Mouse (Mus musculus) brain, embryonic 14.5 days (tissue): ENCODE measurements around the gene Ubxn10.

Experiments used
- CTCF ChIP-seq: fragments of 200-500 bp; IDR thresholded peaks from 2 replicates; pipeline ENCODE4 v1.5.1; 2012; ENCODE audit warnings: inconsistent platforms, mild to moderate bottlenecking, moderate library complexity, borderline replicate concordance; ENCODE audit not compliant: insufficient read depth, insufficient read length; ENCODE audit errors: extremely low read depth
- POLR2A ChIP-seq: fragments of 200-500 bp; IDR thresholded peaks from 2 replicates; pipeline ENCODE4 v1.6.1; 2012; ENCODE audit warnings: mild to moderate bottlenecking, inconsistent platforms, borderline replicate concordance; ENCODE audit not compliant: poor library complexity, insufficient read depth, insufficient read length, severe bottlenecking; ENCODE audit errors: extremely low read depth

DNA sequence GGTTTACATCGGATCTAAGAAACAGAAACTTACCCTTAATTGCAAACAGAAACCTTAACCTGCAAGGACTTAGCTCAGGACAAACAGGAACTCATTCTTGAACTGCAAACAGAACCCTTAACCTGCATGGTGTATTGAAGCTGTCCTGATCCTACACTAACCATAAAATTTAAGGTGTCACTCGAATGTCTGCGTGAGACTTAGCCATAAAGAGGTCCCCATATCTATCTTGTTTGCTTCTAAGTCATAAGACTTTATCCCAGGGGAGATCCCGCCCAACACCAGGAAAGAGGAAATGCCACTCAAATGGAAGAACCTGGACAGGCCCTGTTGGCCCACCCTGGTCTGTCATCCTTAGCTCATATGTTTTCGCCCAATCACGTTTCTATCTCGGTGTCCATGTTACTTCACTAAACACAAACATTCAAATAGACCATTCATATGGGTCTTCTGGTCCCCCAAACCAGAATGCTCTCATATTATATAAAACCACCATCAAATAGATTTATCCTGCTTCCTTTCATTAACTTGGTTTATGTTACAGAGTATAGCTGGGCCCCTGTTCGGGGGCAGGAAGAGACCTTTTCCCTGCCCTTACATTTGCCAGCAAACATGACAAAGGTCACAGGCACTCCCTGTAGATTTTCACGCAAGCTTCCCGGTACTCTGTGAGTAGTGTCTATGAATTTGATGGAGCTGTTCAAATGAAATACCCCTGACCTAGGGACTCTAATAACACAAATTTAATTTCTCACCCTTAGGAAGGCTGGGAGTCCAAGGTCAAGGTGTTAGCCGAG lies 66.7 kb downstream of the Ubxn10 start:
- TF ChIP-seq CTCF (no peak), POLR2A (no peak)
